Mouse (Mus musculus) layer of hippocampus, adult 9-11 months (tissue): Measurements from ENCODE around the gene Gm20388.
A peak's percentile ranks its signal among the peaks of the same experiment; 100 is the strongest.
"Not testable (repeated sequence)": the region's sequence is repeated elsewhere in the genome, so short reads cannot be mapped to it uniquely, and the experiment has no call there.

Experiments
- DNase-seq: peaks from one replicate; pipeline ENCODE4 v3.0.0; 2022

The Gm20388 gene

DNA sequence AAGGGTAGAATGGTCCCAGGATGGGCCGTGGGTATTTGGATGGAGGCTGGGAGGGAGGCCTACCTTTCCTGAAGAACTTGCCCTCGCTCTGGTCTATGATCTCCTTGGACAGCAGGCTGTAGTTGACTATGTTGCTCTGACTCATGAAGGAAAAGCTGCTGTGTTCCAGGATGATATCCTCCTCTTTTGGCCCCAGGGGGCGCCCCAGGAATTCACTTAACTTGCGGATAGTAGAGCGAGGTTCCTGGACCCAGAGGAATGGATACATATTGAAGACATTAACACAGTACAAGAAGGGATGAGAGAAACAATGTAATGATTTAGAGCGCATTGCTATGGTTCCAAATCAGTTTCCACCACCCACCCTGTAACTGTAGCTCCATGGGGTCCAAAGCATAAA, 3234.6 kb downstream of the Gm20388 start:
- no peak for DNase-seq

DNA sequence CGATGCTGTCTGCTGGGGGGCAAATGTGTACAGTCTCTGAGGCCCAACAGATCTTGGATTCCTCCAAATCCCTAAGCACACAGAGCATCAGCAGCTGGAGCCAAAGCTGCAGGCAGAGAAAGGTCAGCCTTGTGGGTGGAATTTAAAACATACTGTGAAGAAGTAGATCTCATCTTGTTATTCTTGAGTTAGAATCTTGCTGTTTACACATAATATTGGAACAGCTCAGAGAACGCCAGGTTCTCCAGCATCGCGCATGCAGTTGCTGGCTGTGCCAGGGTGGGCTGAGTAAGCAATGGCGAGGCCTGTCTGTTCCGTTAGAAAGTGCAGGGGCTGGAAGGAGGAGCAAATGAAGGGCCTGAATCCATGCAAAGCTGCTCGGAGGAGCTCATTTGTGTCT, 3235.7 kb downstream of the Gm20388 start:
- peak; percentile 78 for DNase-seq

DNA sequence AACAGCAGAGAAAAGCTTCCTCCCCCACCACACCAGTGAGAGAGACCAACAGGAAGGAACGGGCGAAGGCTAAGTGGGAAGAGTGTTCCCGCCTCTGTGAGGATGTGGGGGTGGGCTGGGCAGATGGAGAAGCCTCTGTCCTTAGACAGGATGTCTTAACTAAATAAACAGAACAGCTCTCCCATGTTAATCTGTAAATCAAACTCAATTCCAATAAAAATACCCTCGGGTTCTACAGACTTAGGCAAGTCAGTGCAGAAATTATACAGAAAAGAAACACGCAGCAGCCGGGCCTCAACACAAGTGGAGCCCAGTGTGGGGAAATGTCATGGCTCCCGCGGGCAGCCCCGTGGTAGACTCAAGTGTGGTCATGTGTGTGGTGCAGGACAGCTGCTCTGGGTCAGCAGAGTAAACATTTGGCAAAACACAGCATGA, 3240.1 kb downstream of the Gm20388 start:
- DNase-seq, result peak; percentile 56

DNA sequence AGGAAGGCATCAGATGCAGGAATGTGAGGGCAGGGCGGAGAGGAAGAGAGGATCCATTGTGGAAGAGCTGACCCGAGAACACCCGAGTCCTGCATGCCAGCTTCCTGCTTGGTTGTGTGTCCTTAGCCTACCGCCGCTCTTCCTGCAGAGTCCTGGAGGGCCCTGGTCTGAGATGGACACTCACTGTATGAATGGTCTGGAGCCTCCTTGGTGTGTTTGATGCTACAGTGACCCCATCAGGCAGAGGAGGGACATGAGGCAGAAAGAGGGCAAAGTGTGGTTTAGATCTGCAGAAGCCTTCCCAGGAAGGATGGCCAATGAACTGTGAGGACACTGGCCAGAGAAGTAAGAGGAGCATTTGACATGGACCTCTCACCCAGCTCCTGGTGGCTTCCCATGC, 3244.5 kb downstream of the Gm20388 start:
- no peak for DNase-seq

DNA sequence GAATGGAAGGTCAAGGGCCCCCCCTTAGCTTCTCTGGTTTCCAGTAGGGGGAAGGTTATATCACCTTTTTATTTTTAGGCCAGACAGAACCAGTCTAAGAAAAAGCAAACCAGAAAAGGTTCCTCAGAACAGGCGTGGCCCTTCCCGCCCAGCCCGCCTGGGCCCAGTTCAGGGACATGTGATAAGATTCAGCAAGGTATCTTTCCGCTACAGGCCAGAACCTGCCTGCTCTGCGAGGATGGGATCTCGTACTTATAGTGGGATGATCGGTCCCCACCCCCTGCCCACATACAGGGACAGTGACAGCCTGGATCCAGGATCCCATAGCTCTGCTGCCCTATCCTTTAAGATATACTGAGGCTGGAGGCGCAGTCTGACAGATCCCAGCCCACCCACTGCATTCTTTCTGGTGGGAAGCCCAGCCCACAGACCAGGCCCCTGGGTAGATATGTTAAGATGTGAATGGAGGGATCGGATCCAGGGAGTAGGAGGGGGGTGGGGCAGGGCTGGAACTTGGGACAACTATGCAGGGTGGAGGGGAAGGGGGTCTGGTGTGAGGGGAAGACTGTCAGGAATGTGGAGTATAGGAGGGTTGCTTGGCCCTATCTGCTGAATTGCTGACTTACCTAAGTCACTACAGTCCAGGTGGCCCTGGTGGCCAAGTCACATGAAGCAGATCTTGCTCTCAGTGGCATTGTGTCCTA, 3245.6 kb downstream of the Gm20388 start:
- DNase-seq, result no peak

DNA sequence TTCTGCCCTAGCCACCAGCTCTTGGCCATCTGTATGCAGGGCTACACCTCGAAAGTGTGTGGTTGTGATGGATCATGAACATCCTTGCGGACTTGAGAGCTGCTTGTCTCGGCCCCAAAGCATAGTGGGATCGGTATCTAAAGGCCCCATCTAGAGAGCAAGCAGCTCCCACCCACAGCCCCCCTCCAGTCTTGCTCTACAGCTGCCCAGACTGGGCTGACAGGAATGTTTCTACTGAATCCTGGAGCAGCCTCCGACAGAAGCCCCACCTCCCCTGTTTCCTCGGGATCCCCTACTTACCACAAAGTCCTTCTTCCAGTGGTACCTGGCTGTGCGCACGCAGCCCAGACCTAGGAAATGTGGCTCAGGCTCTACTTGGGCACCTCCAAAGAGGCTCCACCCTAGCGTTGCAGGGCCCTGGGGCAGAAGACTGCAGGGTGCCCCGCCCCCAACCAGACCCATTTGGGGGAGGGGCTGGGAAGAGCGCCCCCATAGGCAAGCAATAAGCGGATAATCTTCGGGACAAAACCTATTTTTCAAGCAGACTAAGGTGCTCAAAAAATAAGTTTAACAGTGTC, 3247.3 kb downstream of the Gm20388 start, which contains the start of gene Sult5a1:
Sult5a1 (minus strand) TSS at position 428 of the 578 bp plus-strand sequence.
- no peak for DNase-seq

DNA sequence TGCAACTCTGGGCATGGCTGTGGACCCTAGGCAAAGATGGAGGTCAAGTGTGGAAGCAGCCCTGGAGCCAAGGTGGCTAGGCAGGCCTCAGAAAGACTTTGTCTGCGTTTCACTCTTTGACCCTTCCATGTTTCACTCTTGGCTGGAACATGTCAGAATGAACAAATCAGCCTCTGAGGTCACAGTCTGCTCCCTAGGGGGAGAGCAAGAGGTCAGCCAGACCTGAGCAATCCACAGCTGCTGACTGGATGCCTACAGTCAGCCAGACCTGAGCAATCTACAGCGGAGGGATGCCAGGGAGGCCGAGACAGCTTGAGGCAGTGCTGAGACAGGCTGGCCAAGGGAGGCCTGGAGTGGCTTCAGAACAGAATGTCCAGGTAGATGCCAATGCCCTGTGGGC, 3270.8 kb downstream of the Gm20388 start:
- DNase-seq, result no peak

DNA sequence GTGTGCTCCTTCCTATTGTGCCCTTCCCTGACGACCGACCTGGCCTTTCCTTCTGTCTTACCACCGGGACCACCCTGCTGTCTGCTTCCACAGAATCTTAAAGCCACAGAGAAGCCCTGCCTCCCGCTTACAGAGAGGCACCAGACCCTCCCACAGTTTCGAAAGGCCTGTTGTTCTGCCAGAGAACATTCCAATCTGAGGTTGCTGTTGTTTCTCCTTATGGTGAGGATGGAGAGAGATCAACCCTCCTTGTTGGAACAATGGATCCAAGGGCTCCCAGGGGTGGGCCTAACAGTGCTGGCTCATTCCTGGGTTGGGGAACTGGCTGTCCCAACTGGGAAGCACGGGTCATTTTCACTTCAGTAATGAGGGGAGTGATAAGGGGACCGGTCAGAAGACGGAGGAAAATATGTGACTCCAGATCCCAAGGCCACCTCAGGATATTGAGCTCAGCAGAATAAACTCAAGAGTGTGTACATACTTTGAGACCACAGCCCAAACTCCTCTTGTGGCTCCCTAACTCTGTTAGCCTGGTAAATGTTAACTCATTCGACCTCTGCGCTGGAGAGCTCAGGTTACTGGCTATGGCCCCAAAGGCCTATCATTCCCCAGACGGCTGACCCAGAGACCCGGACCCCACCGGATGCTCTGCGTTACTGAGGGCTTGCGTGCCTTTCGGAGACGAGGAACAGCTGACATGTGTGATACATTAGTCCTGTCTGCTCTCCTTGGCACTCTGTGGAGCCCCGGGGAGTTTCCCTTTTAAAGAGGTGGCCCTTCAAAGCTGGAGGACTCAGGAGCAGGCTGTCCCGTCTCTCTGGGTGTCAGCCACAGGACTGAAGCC, 3275.1 kb downstream of the Gm20388 start, which contains the start of gene Dpep1:
Dpep1 (plus strand) TSS at position 677 of the 844 bp plus-strand sequence.
- no peak for DNase-seq

DNA sequence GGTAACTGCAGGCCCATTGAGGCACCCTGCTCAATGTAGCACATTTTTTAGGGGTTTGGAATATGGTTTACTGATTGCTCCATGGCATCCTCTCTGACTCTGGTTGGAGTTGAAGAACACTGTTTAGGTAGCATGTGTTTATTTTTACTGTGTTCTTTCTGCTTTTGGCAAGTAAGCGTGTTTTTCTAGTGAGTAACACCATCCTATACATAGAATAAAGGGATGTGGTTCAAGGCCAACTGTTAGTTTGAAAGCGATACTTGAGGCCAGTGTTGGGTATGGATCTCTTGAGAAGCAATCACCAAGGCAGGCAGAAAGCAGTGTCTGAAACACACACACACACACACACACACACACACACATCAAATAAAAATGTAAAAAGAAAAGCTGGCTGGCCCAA, 3277.4 kb downstream of the Gm20388 start:
- no peak for DNase-seq

DNA sequence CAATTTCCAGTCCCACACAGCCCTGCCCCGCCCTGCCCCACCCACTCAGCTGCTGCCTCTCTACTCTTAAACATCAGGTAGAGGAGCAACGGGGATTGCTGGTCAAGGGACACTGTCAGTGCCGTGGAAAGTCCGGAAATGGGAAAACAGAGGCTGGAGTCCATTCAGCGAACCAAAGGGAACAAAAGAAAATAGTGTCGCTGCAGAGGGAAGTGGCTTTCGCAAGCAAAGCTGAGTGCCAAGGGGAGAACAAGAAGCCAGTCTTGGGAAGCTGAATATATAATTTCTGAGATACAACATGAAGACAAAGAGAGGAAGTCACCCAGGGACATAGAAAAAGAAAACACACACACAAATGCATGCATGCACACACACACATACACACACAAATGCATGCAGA, 3278.2 kb downstream of the Gm20388 start:
- no peak for DNase-seq

DNA sequence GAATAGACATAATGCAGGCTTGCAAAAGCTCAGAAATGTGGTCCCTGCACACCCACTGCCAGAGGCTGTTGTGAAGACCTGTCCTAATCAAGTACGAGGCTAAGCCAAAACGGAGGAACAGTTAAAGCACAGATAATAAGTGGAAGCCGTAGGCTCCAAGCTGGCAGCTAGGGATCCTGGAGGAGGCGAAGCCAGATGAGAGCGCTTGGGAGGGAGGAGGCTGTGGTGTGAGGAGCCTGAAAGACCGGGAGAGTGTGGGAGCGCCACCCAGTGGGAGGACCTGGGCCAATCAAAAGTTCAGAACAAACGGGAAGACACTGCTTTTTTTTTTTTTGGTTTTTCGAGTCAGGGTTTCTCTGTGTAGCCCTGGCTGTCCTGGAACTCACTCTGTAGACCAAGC, 3280.0 kb downstream of the Gm20388 start:
- peak; percentile 81 for DNase-seq

DNA sequence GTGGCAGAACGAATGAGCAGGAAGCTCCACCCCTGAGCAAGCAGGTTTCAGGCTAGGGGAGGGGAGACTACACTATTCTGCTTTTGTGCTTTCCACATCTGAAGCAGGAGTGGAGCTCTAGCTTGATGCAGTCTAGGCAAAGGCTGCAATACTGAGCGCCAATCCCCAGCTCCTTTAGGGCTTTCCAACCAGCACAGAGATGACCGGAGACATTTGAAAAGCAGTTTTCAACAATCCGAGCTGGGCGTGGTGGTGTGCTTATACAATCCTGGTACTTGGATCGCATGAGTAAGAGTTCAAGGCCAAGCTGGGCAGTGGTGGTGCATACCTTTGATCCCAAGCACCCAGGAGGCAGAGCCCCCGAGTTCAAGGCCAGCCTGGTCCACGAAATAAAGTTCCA, 3281.3 kb downstream of the Gm20388 start:
- DNase-seq, result no peak

DNA sequence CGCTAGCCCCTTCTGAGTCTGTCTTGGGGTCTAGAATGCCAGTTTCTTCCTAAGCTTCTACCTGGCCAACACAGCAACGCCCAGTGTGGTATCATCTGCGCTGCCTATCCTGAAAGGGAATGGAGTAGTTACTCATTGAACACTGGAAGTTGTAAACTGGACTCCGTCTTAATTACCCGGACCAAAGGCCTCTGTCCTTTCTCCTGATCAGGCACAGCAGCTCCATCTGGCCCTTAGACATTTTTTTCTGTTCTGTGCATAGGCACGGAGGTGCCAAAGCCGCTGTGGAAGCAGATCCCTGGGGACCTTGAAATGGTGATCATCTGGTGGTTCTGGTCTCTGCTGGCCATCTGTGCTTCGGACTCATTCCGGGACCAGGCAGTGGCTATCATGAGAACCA, 3283.1 kb downstream of the Gm20388 start:
- no peak for DNase-seq

DNA sequence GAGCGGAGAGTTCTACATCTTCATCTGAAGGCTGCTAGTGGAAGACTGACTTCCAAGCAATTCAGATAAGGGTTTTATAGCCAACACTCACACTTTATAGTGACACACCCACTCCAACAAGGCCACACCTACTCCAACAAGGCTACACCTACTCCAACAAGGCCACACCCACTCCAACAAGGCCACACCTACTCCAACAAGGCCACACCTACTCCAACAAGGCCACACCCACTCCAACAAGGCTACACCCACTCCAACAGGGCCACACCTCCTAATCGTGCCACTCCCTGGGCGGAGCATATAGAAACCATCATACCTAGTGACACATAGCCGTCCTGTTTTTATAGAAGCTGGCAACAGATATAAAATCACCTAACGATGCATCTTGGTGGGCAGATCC, 3286.4 kb downstream of the Gm20388 start:
- DNase-seq, result not testable (repeated sequence)

DNA sequence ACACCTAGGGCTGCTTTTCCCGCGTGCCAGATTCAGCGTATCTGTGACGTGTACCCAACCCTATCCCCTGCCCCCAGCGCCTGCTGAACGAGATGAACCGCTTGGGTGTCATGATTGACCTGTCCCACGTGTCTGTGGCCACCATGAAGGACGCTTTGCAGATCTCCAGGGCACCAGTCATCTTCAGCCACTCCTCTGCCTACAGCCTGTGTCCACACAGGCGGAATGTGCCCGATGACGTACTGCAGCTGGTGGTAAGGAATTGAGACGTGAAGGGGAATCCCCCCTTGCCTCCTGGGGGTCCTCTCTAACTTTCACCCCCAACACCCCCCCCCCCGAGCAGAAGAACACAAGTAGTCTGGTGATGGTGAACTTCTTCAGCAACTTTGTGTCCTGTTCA, 3289.2 kb downstream of the Gm20388 start:
- DNase-seq, result no peak

DNA sequence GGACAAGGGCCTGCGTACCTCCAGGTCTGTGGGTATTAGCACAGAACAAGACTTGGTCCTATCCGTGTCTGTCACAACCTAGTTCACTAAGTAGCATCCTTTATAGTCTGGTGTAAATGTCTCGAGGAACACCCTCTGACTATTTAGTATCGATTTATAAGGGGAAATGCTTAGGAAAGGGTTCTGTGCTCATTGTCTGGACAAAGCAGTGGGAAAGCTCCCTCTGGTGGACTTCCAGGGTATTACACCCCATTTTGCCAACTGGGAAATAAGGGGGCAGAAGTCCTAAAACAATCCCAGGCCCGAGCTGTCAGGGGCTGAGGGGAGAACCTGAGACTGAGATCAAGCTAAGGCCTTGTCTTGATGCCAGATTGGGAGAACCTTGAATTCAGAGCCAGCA, 3291.6 kb downstream of the Gm20388 start:
- no peak for DNase-seq

DNA sequence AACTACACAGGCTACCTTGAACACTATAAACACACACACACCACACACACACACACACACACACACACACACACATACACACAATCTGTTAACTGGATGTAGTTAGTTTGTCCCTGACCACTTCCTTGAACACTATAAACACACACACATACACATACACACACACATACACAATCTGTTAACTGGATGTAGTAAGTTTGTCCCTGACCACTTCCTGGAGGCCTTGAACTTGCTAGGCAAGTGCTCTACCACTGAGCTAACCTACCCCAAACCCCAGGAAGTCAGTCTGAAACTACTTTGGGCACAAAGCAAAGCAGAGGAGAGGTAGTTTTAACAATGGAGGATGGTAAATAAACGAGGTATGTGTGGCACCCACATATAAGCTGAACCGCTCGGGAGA, 3292.9 kb downstream of the Gm20388 start:
- DNase-seq, result no peak

DNA sequence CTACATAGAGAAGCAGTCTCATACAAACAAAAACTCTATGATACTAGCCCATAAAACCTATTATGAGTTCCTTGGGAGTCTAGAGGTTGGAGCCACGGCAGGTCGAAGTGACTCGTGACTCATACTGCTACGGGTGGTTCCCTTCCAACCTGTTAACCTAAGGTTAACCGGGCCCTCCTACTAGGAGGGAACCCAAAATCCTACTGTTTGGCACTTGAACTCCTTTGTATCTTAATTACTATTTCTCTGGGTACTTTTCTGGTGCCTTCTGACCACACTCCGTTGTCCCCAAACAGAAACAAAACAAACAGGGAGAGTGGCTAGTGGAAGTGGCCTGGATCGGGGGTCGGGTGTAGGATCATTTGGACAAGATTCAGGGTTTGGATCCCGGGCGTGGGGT, 3301.2 kb downstream of the Gm20388 start:
- no peak for DNase-seq

DNA sequence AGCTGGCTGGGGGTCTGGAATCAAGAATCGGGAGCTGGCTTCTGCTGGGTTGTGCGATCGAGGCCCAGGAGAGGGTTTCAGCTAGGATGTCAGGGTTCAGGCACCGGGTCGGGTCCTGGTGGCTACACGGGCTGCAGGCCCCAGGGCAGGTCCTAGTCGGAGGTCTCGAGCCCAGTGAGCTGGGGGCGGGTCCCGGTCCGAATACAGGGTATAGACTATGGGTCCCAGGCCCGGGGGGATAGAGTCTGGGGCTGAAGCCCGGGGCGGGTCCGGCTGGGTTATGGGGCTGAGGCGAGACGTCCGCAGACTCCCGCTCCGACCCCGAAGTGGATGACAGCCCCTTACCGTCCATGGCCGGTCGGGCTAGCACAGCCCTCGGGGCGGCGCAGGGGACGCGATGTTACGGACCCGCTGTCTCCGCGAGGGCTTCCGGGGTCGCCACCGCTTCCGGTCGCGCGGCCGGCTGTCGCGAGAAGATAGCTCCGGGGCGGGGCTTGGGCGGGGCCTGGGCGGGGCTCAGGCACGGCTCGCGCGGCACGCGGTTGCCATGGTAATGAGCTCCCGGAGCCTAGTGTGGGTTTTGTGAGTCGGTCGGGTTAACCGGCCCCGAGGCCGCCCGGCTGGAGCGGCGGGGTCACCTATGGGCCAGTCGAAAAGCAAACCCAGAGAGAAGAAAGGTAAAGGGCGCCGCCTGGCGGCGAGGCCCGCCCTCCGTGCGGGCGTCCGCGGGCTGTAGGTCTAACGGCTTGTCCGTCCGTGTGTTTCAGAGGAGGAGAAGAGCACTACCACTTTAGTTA, 3301.9 kb downstream of the Gm20388 start, which contains the start of the genes Chmp1a and Spata33:
Chmp1a (minus strand) TSS at position 443 of the 797 bp plus-strand sequence.
Spata33 (plus strand) TSS at position 512 of the 797 bp plus-strand sequence.
- DNase-seq, result peak; percentile 91

DNA sequence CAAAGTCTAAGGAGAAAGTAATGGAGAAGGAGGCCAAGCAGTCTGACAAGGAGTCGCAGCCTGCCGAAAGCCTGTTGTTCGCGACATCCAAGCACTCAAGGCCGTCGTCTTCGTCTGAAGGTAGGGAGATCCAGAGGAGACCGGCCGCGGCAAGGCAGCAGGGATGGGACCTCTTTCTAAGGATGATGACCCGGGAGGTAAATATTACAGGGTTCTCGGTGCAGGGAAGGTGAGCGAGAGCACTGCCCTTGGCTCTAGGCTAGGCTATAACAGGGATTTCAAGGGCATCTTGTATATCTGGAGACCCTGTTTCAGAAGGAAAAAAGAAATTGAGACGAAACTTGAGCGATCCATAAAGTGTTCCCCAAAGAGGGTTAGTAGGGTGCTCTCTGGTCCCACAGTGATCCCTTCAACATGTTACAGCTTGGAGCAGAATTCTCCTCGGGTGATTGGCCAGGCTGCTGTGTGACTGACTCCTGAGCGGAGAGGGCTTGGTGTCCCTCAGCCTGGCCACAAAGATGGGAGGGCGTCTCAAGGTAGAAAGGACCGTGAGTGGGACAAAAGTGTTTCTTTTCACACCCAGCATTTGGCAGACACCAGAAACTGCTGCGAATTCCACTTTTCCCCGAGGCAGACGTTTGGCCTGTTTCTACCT, 3302.6 kb downstream of the Gm20388 start:
- no peak for DNase-seq

DNA sequence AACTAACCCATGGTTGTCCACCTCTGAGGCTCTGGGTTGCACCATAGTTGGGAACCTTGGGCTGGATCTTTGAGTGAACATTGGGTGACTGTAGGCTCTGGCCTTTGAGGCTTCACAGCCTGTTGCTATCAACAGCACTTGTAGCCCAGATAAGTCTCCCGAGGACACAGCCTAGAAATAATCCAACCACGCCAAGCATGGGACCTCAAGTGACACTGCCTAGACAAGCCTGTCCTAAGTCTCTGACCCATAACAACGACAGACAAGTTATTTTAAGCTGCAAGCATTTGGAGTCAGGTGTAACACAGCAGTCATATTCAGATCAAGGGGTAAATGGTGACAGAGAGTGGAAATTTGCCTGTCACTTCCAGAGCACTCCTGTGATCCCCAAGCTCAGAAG, 3304.8 kb downstream of the Gm20388 start:
- no peak for DNase-seq

DNA sequence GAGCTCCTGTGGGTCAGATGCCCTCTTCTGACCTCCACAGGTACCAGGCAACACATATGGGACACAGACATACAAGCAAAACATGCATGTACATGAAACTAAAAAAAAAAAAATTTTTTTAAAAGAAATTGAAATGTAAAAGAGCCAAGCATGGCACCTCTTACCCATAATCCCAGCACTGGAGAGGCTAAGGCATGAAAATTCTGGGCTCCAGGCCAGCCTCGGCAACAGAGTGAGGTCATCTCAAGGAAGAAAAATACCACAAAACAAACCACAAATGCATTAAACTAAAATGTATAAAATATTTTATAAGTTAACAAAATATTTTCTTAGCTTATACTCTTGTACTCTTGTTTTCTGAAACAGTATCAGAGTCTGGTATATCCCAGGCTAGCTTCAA, 3310.3 kb downstream of the Gm20388 start:
- no peak for DNase-seq
